Mouse (Mus musculus): Measurements from ENCODE around the gene Khdrbs1.

DNA sequence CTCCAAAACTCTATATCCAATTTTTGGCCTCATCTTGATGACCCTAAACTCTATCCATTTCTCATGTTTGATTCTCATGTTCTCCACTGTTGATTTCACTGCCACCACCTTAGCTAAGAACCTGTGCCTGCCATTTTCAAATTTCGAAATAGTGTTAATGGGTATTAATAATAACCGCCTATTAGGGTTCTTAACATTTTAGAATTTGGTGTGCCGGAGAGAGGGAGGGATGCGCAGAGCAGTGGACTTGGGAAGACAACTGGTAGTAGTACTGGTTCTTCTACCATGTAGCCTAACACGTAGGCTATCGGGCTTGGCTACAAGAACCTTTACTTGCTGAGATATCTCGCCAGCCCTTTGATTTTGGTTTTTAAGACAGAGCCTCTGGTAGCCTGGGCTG lies 44.9 kb downstream of the Khdrbs1 start:
- TF ChIP-seq POLR2A (IDR thresholded peaks at IDR 0.05; ENCODE audit: borderline replicate concordance, extremely low read depth, low read depth, low read length) (no peak), CTCF (IDR thresholded peaks at IDR 0.05; ENCODE audit: insufficient read depth, low read length) (no peak)

Measured in lung, adult 2 months (tissue).